Mouse (Mus musculus) naive thymus-derived CD4-positive, alpha-beta T cell, adult 2 months (primary cell): ENCODE measurements at regions not wholly inside any gene's neighbourhood (a gene's known extent, or its start where the extent isn't known, plus 50 kb on each side); places are given as distances from the start of the nearest gene placed in this dataset.

ENCODE experiments used
- DNase-seq: peaks from one replicate; pipeline ENCODE4 v3.0.0-alpha.2; 2011; ENCODE audit warnings: low read depth

GRCm38 (mm10) chr10:111111020-111111419 is 53.5 kb upstream of the Osbpl8 start:
- no peak for DNase-seq

DNA sequence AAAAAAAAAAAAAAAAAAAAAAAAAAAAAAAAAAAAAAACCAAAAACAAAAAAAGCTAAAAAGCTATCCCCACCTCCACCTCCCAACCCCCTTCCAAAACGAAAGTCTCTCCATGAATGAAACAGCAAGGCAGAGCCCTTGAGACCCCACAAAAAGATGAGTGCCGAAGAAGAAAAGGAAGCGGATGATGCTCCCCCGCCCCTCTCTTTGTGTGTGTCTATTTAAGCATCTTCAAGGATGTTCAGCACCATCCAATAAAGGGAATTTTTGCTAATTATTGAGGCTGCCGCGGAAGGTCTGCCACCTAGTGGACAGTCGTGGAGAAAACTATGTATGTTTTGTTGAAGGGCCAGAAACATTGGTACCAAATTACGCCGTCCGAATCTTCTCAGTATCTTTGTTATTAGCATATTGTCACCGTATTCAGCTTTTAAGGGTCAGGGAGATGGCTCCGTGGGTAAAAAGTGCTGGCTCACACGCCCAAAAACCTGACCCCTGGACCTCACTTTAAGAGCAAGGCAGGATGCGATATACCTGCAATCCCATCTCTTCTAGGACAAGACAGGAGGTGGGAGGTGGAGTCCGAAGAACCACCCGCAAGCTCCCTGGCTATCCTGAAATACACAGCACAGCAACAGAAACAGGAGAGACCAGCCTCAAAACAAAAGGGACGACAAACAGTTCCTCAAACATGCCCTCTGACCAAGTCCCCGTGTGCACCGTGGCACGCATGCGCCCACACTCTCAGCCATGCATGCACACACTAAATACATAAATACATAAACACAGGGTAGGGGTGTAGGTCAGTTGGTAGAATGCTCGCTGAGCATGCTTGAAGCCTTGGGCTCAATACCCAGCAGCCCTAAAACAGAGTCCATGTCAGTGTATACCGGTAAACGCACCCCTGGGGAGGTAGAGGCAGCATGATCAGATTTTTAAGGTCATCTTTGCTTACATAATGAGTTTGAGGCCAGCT is 55.6 kb upstream of the Osbpl8 start:
- peak; percentile 84 for DNase-seq

DNA sequence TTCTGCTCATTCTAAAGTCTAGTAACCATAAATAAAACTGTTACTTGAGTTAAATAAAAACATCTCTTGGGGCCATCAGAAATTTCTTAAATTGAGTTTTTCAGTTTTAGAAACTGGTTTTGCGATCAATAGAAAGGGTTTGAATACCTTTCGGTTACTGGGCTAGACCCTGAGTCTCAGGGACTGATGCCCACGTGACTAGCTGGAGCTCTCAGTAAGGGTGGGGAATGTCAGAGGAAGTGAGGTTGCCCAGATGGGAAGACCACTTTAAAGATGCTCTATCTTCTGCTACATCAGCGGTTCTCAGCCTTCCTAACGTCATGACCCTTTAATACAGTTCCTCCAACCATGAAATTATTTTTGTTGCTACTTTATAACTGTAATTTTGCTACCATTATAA is 56.7 kb upstream of the Osbpl8 start:
- no peak for DNase-seq

DNA sequence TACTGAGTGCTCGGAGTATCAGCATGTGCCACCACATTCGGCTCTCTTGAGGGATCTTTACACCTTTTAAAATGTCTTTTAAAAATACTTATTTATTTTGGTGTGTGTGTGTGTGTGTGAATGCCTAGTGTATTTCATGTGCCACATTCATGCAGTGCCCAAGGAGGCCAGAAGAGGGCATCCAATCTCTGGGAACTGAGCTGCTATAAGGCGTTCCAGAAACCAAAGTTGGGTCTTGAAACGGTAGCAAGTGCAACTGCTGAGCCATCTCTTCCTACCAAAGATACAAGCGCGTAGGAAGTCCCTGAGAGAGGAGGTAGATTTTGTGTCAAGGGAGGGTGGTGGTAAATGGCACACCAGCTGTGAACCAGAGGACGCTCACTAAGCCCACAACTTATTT is 57.2 kb upstream of the Osbpl8 start:
- DNase-seq, result peak; percentile 89

DNA sequence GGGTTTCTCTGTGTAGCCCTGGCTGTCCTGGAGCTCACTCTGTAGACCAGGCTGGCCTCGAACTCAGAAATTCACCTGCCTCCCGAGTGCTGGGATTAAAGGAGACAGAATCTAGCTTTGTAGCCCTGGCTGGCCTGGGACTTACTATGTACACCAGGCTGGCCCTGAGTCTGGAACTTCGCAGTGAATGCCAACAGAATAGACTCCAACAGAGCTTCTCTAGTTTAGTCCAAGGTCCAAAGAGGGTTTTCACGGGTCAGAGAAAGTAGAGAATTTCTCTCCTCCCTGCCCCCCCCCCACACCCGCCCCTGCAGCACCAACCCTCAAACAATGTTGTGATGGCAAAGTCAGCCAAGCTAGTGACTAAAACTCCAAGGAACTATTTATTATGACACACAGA is 58.1 kb upstream of the Osbpl8 start:
- no peak for DNase-seq

DNA sequence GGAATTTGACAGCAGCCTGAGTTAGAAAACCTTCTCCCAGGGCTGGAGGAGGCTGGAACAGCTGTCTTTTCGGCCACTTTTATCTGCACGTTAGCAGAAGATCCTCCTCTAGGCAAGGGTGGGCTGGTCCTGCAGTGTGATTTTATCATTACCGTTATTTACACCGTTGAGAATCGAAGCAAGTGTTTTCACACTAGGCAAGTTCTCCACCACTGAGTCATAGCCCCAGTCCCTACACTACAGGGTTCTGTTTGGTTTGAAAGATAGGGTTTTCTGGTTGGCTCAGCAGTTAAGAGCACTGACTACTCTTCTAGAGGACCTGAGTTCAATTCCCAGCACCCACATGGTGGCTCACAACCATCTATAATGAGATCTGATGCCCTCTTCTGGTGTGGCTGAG is 58.9 kb upstream of the Osbpl8 start:
- DNase-seq, result no peak

- no peak for DNase-seq
Measured at GRCm38 (mm10) chr10:111103512-111103911, 61.0 kb upstream of the Osbpl8 start.

DNA sequence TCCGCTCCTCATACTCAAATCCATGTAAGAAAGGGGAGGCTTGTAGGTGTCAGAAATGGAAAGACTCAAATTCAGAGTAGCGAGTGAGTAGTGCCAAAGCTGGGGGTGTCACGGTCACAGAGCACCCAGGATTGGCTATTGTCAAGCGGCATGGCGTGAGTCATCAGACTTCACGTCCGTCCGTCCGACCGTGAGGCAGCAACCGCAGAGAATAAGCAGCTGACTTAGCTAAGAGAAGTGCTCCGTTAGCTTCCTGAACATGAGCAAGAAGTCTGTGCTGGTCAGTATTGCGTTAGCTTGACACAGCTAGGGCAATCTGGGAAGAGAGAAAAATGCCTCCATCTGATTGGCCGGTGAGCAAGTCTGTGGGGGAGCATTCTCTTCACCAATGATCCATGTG is 61.5 kb upstream of the Osbpl8 start:
- DNase-seq, result peak; percentile 40

DNA sequence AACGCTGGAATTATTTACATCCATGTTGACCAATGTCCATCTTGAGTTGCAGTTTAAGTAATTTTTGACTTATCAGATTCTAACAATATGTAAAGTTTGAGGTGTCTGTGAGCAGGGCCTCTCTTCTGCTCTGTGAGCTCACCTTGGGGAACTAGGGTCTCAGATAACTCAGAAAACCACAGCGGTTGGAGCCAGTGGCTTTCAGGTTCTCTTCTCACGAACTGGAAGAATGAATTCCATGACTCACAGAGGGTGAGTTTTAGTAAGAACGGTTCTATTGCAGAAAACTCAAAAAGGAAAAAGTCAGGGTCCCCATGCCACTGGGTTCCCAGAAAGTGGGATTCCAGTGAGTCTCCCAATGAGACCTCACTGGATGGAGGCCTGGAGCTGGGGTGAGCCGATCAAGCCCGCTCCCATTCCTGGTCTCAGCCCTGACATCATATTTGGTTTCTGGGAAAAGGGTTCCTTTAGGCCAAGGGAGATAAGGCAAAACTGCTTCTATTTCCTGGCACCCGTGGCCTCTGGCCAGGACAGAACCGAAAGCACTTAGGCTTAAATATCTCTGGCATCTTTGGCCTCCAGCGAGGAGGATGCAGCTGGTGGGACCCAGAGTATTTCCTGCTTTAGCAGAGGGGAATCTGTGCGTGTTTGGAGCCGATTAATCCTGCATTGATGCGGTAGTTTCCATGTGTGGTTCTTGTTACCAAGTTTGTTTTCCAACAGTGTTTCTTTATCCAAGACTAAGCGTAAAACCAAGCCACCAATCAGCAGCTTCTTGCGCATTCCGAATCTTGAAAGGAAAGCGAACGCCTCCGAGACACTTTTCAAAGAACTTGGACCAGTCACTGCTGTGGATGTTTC is 62.4 kb upstream of the Osbpl8 start:
- peak; percentile 58 for DNase-seq

GRCm38 (mm10) chr10:111099812-111100464 is 64.6 kb upstream of the Osbpl8 start:
- peak; percentile 82 for DNase-seq

DNA sequence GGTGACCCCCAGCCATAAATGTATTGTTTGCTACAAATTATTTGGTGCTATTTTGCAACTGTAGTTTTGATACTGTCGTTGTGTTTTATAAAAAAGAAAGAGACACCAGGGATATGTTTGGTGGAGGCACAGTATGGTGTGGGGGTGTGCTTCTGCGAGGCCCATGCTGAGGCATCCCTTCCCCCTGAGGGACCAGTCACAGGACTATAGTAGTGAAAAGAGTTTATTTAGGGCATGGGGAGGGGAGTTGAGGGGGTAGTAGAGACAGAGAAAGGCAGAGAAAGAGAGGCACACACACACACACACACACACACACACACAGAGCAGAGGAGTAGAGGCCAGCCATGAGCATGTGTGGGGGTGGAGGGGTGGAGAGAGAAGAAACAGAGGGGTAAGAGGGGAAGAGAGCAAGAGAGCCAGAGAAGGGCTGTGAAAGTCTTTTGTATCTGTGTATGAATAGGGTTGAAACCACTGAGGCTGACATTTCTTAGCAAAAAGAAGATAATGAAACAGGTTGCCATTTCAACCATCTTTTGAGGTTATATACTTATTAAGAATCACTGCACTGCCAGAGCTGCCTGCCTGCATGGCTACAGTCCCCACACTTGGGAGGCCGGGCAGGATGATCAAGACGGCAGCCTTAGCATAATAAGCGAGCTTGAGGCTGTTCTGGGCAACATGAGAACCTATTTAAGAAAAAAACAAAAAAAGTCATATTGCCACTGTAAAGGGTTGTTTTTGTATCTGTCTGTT is 65.3 kb upstream of the Osbpl8 start:
- DNase-seq, result no peak

GRCm38 (mm10) chr10:111097245-111097644 is 67.3 kb upstream of the Osbpl8 start:
- no peak for DNase-seq

- DNase-seq, result no peak
Measured at GRCm38 (mm10) chr10:111096811-111097210, 67.7 kb upstream of the Osbpl8 start.

- no peak for DNase-seq
Measured at GRCm38 (mm10) chr10:111094405-111094804, 70.1 kb upstream of the Osbpl8 start.

DNA sequence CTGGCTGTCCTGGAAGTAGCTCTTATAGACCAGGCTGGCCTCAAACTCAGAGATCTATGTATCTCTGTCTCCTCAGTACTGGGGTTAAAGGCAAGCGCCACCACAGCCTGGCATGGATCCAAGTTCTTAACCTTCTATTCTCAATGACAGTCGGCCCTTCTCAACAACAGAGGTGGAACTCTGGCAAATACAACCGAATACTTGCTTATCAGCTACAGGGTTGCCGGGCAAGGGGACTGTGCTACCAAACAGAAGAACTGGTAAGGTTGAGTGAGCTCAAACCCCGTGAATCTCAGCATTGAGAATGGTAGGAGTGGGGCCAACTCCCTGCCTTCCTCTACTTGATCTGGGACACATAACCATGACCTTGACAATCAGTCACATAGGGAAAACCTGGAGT is 75.2 kb upstream of the Osbpl8 start:
- DNase-seq, result no peak

GRCm38 (mm10) chr10:111085561-111085960 is 75.6 kb upstream of the Zdhhc17 start:
- DNase-seq, result no peak

DNA sequence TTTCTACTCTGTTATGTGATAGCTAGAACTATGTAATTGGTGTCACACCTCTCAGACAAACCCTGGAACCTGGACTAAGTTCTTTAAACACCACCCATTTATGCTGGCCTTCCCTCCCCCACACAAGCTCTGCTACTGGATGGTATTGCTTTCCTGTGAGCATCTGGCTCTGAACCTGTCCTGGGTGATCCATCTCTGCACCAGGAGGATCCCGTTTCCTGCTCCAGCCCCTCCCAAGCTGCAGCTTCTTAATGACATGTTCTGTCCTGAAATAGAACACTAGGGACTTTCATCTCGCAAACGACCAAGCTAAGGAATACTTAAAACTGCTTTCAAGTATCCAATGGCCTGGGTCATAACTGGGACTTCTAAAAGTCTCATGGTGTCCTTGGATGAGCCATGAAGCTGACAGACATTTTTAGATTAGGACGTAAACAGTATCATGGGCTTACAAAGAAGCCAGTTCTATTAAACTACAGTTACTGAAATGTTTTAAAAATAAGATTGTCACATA is 74.4 kb upstream of the Zdhhc17 start:
- no peak for DNase-seq

DNA sequence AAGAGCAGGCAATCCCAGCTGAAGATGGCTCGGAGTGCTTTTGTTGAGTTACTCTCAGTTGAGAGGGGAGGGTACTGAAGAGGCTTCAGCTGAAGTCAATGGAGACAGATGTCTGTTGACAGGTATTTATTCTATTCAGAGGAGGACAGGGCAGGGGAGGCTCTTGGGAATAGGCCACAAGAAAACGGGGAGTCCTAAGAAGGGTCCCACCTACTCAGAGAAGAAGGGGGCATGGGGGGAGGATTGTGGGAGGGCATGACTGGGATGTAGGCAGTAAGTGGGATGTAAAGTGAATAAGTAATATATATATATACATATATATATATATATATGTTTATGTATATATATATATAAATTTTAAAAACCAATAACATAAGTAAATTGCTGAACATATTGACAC is 73.9 kb upstream of the Zdhhc17 start:
- no peak for DNase-seq

DNA sequence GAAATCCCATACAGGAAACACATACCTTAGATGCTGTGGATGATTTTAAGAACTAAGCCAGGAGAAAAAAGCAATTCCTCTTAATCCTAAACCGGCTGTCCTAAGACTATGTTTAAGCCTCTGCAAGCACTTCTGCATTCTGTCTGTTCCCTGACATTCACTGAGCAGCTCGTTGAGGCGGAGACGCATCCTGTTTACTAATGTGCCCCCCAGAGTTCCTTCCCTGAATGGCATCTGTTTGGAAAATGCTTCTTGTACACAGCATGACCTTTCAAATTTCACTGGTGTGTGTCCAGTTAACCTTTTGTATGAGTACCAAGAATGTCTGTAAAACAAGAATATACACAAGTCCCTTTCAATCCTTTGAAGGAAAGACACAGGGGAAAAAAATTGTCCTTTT is 73.4 kb upstream of the Zdhhc17 start:
- no peak for DNase-seq

DNA sequence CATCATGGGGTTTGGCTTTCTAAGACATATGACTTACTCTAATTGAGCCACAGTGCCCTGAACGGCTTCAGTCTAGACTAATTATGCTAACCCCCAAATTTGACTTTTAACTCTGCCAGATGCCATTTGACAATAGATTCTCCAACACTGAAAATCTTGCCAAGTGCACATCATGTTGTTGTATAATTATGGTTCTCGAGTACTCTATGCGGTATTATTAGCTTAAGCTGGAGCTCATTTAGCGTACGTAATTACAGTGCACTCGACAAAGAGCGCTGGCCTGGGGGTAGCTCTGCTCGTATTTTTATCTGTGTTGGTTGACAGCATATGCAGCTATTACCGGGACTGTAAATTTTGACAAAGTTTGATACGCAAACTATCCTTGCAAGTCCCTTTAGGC is 70.4 kb upstream of the Zdhhc17 start:
- DNase-seq, result no peak

- no peak for DNase-seq
Measured at GRCm38 (mm10) chr10:111079051-111079450, 69.1 kb upstream of the Zdhhc17 start.
